Mouse (Mus musculus) CD4-positive, CD25-positive, alpha-beta regulatory T cell (primary cell): ENCODE results near the gene Ddit4. TPM values are rescaled to one million over a fixed set of nuclear protein-coding genes. Genes with fewer than 3 reads are reported as not detected.

Experiments used
- polyA plus RNA-seq: library from polyadenylated mRNA; unstranded; fragments of 100-300 nt; shearing (Covaris generic); gene quantifications from one replicate; pipeline ENCODE4 v1.2.1, GENCODE M21; 2017

Ddit4 gene
- 70.3 TPM for polyA plus RNA-seq

GRCm38 (mm10) chr10:59951211-59952151 lies at the start of gene Ddit4:
Ddit4 (minus strand) TSS chr10:59951834.

Other genes starting within 250 kb of the Ddit4 start
- gene Micu1, start 249.4 kb downstream of the Ddit4 start, polyA plus RNA-seq = 54.5 TPM
- 14.4 TPM for gene Dnajb12, start 72.3 kb downstream of the Ddit4 start, polyA plus RNA-seq
- gene Ascc1, start 51.0 kb upstream of the Ddit4 start, polyA plus RNA-seq = 43.8 TPM
- 117 TPM for gene Anapc16, start 51.3 kb upstream of the Ddit4 start, polyA plus RNA-seq
- 4.6 TPM for gene Spock2, start 154.4 kb upstream of the Ddit4 start, polyA plus RNA-seq